Mouse (Mus musculus) cortical plate, adult 2 months (tissue): ENCODE measurements around the gene Sucla2.

Experiments used
- CTCF ChIP-seq: fragments of 200-500 bp; IDR thresholded peaks from 2 replicates; pipeline ENCODE4 v1.5.1; 2011; ENCODE audit warnings: mild to moderate bottlenecking, control low read depth, low read length; ENCODE audit not compliant: insufficient read depth; ENCODE audit errors: extremely low read depth
- POLR2A ChIP-seq: fragments of 200-500 bp; IDR thresholded peaks from 2 replicates; pipeline ENCODE4 v1.6.1; 2011; ENCODE audit warnings: mild to moderate bottlenecking, low read length, control low read depth; ENCODE audit not compliant: insufficient read depth; ENCODE audit errors: extremely low read depth

DNA sequence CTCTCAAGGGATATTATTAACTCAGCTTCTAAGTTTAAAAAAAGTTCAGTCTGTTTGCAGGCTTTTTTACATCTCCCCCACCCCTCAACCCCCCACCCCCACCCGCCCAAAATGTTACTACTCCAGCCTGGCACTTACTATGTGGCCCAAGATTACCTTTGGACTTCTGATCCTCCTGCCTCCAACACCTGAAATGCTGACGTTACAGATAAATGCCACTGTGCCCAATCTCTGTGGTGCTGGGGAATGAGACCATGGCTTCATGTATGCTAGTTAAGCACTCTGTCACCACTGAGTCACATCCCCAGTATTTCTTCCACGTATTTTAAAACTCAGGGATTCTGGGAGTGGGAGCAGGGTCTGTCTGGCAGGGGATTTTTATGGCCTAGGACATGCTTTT lies 25.2 kb downstream of the Sucla2 start:
- no peak for TF ChIP-seq CTCF
- TF ChIP-seq POLR2A = no peak
